Mouse (Mus musculus) ZHBTc4 (cell line): ENCODE results near the gene Slc35b4.

ENCODE experiments used
- DNase-seq: peaks from one replicate; pipeline ENCODE4 v3.0.0-alpha.2; 2011; ENCODE audit warnings: low read depth, low spot score

Gene Slc35b4

DNA sequence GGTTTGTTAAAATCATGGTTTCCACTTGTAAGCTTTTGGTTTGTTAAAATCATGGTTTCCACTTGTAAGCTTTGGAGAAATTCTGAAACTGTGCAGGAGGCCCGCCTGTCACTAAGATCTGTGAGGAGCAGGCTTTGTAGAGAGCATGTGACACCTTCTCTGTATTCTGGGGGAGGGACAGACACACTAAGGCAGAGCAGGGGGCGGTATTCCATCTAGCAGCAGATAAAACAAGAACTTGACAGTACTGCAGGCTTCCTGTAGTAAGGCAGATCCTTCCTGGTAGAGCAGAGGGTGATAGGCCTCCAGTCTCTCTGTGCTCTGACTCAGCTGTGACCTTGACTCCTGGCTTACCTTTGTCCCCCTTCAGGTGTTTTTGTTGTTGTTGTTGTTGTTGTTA is 47.6 kb downstream of the Slc35b4 start:
- DNase-seq: no peak

DNA sequence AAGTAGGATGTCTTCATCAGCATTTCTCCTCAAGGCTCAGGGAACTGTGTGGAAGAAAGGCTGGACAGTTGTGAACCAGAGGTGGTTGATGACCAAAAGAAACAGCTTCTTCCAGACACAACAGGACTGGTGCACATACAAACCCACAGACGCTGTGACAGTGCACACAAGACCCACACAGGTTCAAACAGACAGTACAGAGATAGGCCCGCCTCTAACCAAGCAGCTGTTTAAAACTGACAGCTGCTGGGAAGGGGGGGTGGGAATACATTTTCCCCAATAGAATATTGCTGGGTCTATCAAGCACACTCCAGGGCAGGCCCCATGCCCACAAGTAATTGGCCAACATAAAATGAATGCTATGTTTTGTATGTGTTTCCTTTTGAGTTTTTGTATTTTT is 52.5 kb downstream of the Slc35b4 start:
- no peak for DNase-seq

DNA sequence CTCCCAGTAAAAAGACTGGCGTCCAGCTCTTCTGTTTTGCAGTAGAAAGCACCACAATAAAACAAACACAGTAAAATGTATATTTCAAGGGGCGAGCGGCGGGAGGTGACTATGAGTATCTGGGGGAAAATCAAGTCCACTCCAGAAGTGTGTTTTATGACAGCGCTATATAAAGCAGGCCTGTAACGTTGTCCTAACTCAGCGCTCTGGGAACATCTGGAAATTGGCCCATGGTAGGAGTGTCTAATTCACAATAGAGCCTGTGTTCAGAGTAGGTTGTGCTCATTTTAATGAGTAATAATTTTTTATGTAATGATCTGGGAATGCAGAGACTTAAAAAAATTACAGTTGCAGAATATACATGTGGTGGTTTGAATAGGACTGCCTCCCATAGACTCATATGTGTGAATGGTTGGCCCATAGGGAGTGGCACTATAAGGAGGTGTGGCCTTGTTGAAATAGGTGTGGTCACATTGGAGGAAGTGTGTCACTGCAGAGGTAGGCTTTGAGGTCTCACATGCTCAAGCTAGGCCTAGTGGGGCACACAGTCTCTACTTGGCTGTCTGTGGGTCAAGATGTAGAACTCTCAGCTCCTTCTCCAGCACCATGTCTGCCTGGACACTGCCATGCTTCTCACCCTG is 60.0 kb downstream of the Slc35b4 start:
- no peak for DNase-seq

DNA sequence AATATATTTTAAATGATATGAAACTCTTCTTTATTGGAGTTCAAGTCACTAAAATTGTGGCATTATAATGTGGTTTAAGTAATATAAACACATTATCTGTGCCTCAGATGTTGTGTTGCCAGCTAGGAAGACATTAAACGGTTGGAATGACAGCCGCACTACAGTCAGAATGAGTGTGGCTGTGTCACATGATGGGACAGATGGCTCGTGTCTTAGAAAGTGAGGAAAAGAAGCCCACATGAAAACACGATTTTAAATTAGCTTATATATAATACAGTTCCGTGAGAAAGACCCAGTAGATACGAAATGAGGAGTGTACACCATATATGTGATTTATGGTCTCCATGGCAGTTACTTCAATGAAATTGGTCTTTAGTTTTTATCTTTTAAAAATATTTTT is 65.5 kb downstream of the Slc35b4 start:
- no peak for DNase-seq

DNA sequence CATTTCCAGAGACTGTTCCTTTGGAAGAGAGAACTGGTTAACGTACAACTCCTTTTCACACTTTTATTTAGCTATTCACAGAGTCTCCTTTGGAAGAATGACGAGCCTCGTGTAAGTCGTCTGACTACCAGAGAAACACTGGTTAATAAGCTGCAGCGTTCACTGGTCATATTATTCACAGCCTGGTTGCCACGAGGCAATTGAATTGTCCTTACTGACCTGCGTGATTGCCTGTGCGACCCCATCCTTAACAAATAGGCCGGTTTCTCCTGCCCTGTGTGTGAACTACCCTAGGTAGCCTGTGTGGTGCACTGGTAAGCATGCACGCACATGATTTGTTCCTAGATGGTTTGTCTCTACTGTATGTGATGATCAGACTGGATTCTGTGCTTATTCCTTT is 66.3 kb downstream of the Slc35b4 start:
- no peak for DNase-seq
